Mouse (Mus musculus) midbrain, embryonic 11.5 days (tissue): ENCODE results near the gene Hip1r. TPM values are rescaled to one million over a fixed set of nuclear protein-coding genes. Genes with fewer than 3 reads are reported as not detected.

ENCODE experiments used
- ATAC-seq: fragments of 200-750 bp; cut with Nextera tagmentation; 2 replicates; pipeline ENCODE4 v1.8.0; 2017; ENCODE audit warnings: moderate TSS enrichment, moderate library complexity; ENCODE audit not compliant: low FRiP score
- DNase-seq: peaks from one replicate; pipeline ENCODE4 v3.0.0; 2015; ENCODE audit warnings: low spot score; ENCODE audit errors: missing footprints
- H3K27ac ChIP-seq: fragments of 300-500 bp; sonication (generic); 2 replicates; pipeline ENCODE4 v1.5.1; 2014; ENCODE audit warnings: low read depth, low read length
- H3K27me3 ChIP-seq: fragments of 300-500 bp; sonication (generic); 2 replicates; pipeline ENCODE4 v1.6.1; 2014; ENCODE audit warnings: mild to moderate bottlenecking, low read length, moderate library complexity, mixed read lengths; ENCODE audit not compliant: control insufficient read depth, insufficient read depth
- H3K36me3 ChIP-seq: fragments of 300-500 bp; sonication (generic); 2 replicates; pipeline ENCODE4 v1.6.1; 2014; ENCODE audit warnings: mild to moderate bottlenecking, low read length, moderate library complexity, mixed read lengths; ENCODE audit not compliant: control insufficient read depth, insufficient read depth
- H3K4me1 ChIP-seq: fragments of 300-500 bp; sonication (generic); 2 replicates; pipeline ENCODE4 v1.6.1; 2014; ENCODE audit warnings: low read length; ENCODE audit not compliant: control insufficient read depth, insufficient read depth
- H3K4me2 ChIP-seq: fragments of 300-500 bp; sonication (generic); 2 replicates; pipeline ENCODE4 v1.6.1; 2014; ENCODE audit warnings: mild to moderate bottlenecking, moderate library complexity
- H3K4me3 ChIP-seq: fragments of 300-500 bp; sonication (generic); 2 replicates; pipeline ENCODE4 v1.5.1; 2014; ENCODE audit warnings: low read depth, low read length
- H3K9ac ChIP-seq: fragments of 300-500 bp; sonication (generic); 2 replicates; pipeline ENCODE4 v1.6.1; 2014; ENCODE audit warnings: low read length
- H3K9me3 ChIP-seq: fragments of 300-500 bp; sonication (generic); 2 replicates; pipeline ENCODE4 v1.6.1; 2016; ENCODE audit warnings: low read length; ENCODE audit not compliant: control insufficient read depth
- WGBS: fragments of 180-500 bp; shearing (Covaris S2); extraction: QIAGEN DNeasy Blood & Tissue Kit; methylation state at CpG from one replicate; pipeline ENCODE4 v1.1.7; 2014; 5-methylcytosine and 5-hydroxymethylcytosine counted together
- polyA plus RNA-seq: library from polyadenylated mRNA; unstranded; fragments of >200 nt; fragmentation: Nextera tagmentation; extraction: Ambion mirVana; gene quantifications from 2 replicates; pipeline ENCODE4 v1.2.1, GENCODE M21; 2014

Gene Hip1r
- polyA plus RNA-seq, 1 experiment from 2014 or later, result 5.2 TPM

- H3K4me2 ChIP-seq, result no peak overlapping the region
- no peak for DNase-seq
- H3K4me3 ChIP-seq, result no peak overlapping the region
- H3K9me3 ChIP-seq, result no peaks in the 10 kb centered on the region
- no peaks in the 10 kb centered on the region for H3K36me3 ChIP-seq
- H3K27me3 ChIP-seq, result no peaks in the 10 kb centered on the region
- H3K27ac ChIP-seq, result no peak overlapping the region
- ATAC-seq, result no peak
- 97% methylated on average over 2 of the region's 2 CpGs for WGBS
- H3K4me1 ChIP-seq, result no peaks in the 10 kb centered on the region
- H3K9ac ChIP-seq, result no peak overlapping the region
Observed at GRCm38 (mm10) chr5:123966759-123967158, 6.7 kb upstream of the Hip1r start.

GRCm38 (mm10) chr5:123968468-123968867, 5.0 kb upstream of the Hip1r start:
- Histone ChIP-seq H3K36me3 (no peaks in the 10 kb centered on the region), H3K4me1 (peaks cover 4% of the 10 kb centered on the region; the same call in 1 of the 2 replicates), H3K27me3 (peaks cover 7% of the 10 kb centered on the region; the same call in 1 of the 2 replicates), H3K4me3 (no peak overlapping the region), H3K9me3 (no peaks in the 10 kb centered on the region), H3K27ac (no peak overlapping the region), H3K4me2 (no peak overlapping the region), H3K9ac (no peak overlapping the region)
- DNase-seq (no peak), ATAC-seq (no peak)
- WGBS, result 92% methylated on average over 5 of the region's 5 CpGs

- WGBS, result 73% methylated on average over 8 of the region's 8 CpGs
- H3K4me3 ChIP-seq, result no peak overlapping the region
- no peak overlapping the region for H3K27ac ChIP-seq
- peaks cover 4% of the 10 kb centered on the region for H3K4me1 ChIP-seq
- ATAC-seq, result no peak
- H3K36me3 ChIP-seq, result no peaks in the 10 kb centered on the region
- no peak overlapping the region for H3K9ac ChIP-seq
- H3K4me2 ChIP-seq, result no peak overlapping the region
- H3K9me3 ChIP-seq, result no peaks in the 10 kb centered on the region
- no peak for DNase-seq
- peaks cover 7% of the 10 kb centered on the region; the same call in 1 of the 2 replicates for H3K27me3 ChIP-seq
Observed at GRCm38 (mm10) chr5:123969216-123969615, 4.2 kb upstream of the Hip1r start.

- 90% methylated on average over 4 of the region's 4 CpGs for WGBS
Observed at GRCm38 (mm10) chr5:123970576-123970975, 2.9 kb upstream of the Hip1r start.

GRCm38 (mm10) chr5:123972453-123972852, 975 bp upstream of the Hip1r start:
- ATAC-seq (no peak), DNase-seq (no peak)
- Histone ChIP-seq H3K4me1 (peaks cover 7% of the 10 kb centered on the region), H3K4me2 (no peak overlapping the region), H3K36me3 (no peaks in the 10 kb centered on the region), H3K27me3 (peaks cover 13% of the 10 kb centered on the region), H3K4me3 (no peak overlapping the region), H3K9ac (no peak overlapping the region), H3K27ac (no peak overlapping the region), H3K9me3 (no peaks in the 10 kb centered on the region)
- 69% methylated on average over 6 of the region's 6 CpGs for WGBS

More at GRCm38 (mm10) chr5:123970576-123970975, 2.9 kb upstream of the Hip1r start:
- ATAC-seq (no peak), DNase-seq (no peak)
- H3K9ac ChIP-seq, result no peak overlapping the region
- H3K27ac ChIP-seq, result no peak overlapping the region
- no peaks in the 10 kb centered on the region for H3K36me3 ChIP-seq
- no peak overlapping the region for H3K4me3 ChIP-seq
- H3K4me2 ChIP-seq, result no peak overlapping the region
- H3K4me1 ChIP-seq, result peaks cover 7% of the 10 kb centered on the region
- H3K27me3 ChIP-seq, result peaks cover 10% of the 10 kb centered on the region
- H3K9me3 ChIP-seq, result no peaks in the 10 kb centered on the region

- WGBS, result 1% methylated on average over 14 of the region's 14 CpGs
- DNase-seq, result peak; percentile 91
- Histone ChIP-seq H3K36me3 (no peaks in the 10 kb centered on the region), H3K4me2 (peak overlapping the region; percentile 87), H3K27me3 (peaks cover 13% of the 10 kb centered on the region), H3K4me1 (peaks cover 7% of the 10 kb centered on the region), H3K9ac (peak overlapping the region; percentile 56), H3K4me3 (peak overlapping the region; percentile 77), H3K9me3 (no peaks in the 10 kb centered on the region), H3K27ac (no peak overlapping the region)
- ATAC-seq, result 0 out of 2 replicates have a peak, but pooled peaks have one; percentile 2
Observed at GRCm38 (mm10) chr5:123974179-123974485, 704 bp downstream of the Hip1r start.

GRCm38 (mm10) chr5:123974616-123975111, 1.2 kb downstream of the Hip1r start:
- Histone ChIP-seq H3K9ac (no peak overlapping the region), H3K9me3 (no peaks in the 10 kb centered on the region), H3K4me3 (no peak overlapping the region), H3K27ac (no peak overlapping the region), H3K36me3 (no peaks in the 10 kb centered on the region), H3K4me1 (peaks cover 7% of the 10 kb centered on the region), H3K27me3 (peaks cover 13% of the 10 kb centered on the region), H3K4me2 (peak overlapping the region; percentile 87)
- DNase-seq, result no peak
- no peak for ATAC-seq
- 42% methylated on average over 11 of the region's 11 CpGs for WGBS

GRCm38 (mm10) chr5:123975668-123976180, 2.3 kb downstream of the Hip1r start:
- no peaks in the 10 kb centered on the region for H3K36me3 ChIP-seq
- no peak for DNase-seq
- H3K27me3 ChIP-seq, result peaks cover 13% of the 10 kb centered on the region
- no peaks in the 10 kb centered on the region for H3K9me3 ChIP-seq
- H3K9ac ChIP-seq, result no peak overlapping the region
- peaks cover 7% of the 10 kb centered on the region for H3K4me1 ChIP-seq
- 76% methylated on average over 6 of the region's 6 CpGs for WGBS
- no peak overlapping the region for H3K4me2 ChIP-seq
- no peak for ATAC-seq
- no peak overlapping the region for H3K4me3 ChIP-seq
- no peak overlapping the region for H3K27ac ChIP-seq

- peaks cover 13% of the 10 kb centered on the region for H3K27me3 ChIP-seq
- H3K9ac ChIP-seq, result no peak overlapping the region
- no peak for ATAC-seq
- no peak overlapping the region for H3K27ac ChIP-seq
- H3K9me3 ChIP-seq, result no peaks in the 10 kb centered on the region
- no peak overlapping the region for H3K4me3 ChIP-seq
- DNase-seq, result no peak
- no peaks in the 10 kb centered on the region for H3K36me3 ChIP-seq
- 52% methylated on average over 3 of the region's 3 CpGs for WGBS
- H3K4me2 ChIP-seq, result no peak overlapping the region
- H3K4me1 ChIP-seq, result peaks cover 7% of the 10 kb centered on the region
Observed at GRCm38 (mm10) chr5:123977231-123977630, 3.8 kb downstream of the Hip1r start.
